Mouse (Mus musculus) intestine, embryonic 14.5 days (tissue): ENCODE results near the gene Arhgap11a. TPM values are rescaled to one million over a fixed set of nuclear protein-coding genes. Genes with fewer than 3 reads are reported as not detected.

Experiments used
- ATAC-seq: fragments of 200-750 bp; cut with Nextera tagmentation; replicated peaks from 2 replicates; pipeline ENCODE4 v1.8.0; 2017; ENCODE audit warnings: low read depth, moderate number of reproducible peaks, moderate TSS enrichment, moderate library complexity; ENCODE audit not compliant: low FRiP score, low TSS enrichment
- DNase-seq: peaks from one replicate; pipeline ENCODE4 v3.0.0-alpha.2; 2018; ENCODE audit warnings: low spot score
- H3K27ac ChIP-seq: fragments of 300-500 bp; sonication (generic); 2 replicates; pipeline ENCODE4 v1.5.1; 2014; ENCODE audit warnings: low read depth, mild to moderate bottlenecking, control low read depth
- H3K27me3 ChIP-seq: fragments of 300-500 bp; sonication (generic); replicated peaks from 2 replicates; pipeline ENCODE4 v1.6.1; 2014; ENCODE audit warnings: low read length, control low read depth; ENCODE audit not compliant: control insufficient read depth, insufficient read depth
- H3K36me3 ChIP-seq: fragments of 300-500 bp; sonication (generic); 2 replicates; pipeline ENCODE4 v1.6.1; 2014; ENCODE audit warnings: low read length, control low read depth; ENCODE audit not compliant: control insufficient read depth, insufficient read depth
- H3K4me1 ChIP-seq: fragments of 300-500 bp; sonication (generic); replicated peaks from 2 replicates; pipeline ENCODE4 v1.6.1; 2014; ENCODE audit warnings: low read length, control low read depth, mixed read lengths; ENCODE audit not compliant: control insufficient read depth, insufficient read depth
- H3K4me2 ChIP-seq: fragments of 300-500 bp; sonication (generic); 2 replicates; pipeline ENCODE4 v1.6.1; 2014; ENCODE audit warnings: low read length
- H3K4me3 ChIP-seq: fragments of 300-500 bp; sonication (generic); 2 replicates; pipeline ENCODE4 v1.5.1; 2014; ENCODE audit warnings: low read depth, low read length, control low read depth, mixed read lengths
- H3K9ac ChIP-seq: fragments of 300-500 bp; sonication (generic); 2 replicates; pipeline ENCODE4 v1.6.1; 2014; ENCODE audit warnings: mild to moderate bottlenecking, low read length
- H3K9me3 ChIP-seq: fragments of 300-500 bp; sonication (generic); 2 replicates; pipeline ENCODE4 v1.6.1; 2016; ENCODE audit warnings: low read length, control low read depth; ENCODE audit not compliant: control insufficient read depth
- WGBS: fragments of 180-500 bp; shearing (Covaris S2); extraction: QIAGEN DNeasy Blood & Tissue Kit; methylation state at CpG from one replicate; pipeline ENCODE4 v1.1.7; 2014; 5-methylcytosine and 5-hydroxymethylcytosine counted together
- polyA plus RNA-seq: library from polyadenylated mRNA; unstranded; fragments of >200 nt; fragmentation: Nextera tagmentation; extraction: Ambion mirVana; gene quantifications from 2 replicates; pipeline ENCODE4 v1.2.1, GENCODE M21; 2014

The Arhgap11a gene
- polyA plus RNA-seq, 1 experiment from 2014 or later: 5.2 TPM

- Histone ChIP-seq H3K4me3 (no peak overlapping the region), H3K9me3 (no peaks in the 10 kb centered on the region), H3K4me1 (no peaks in the 10 kb centered on the region), H3K9ac (no peak overlapping the region), H3K27ac (no peak overlapping the region), H3K36me3 (no peaks in the 10 kb centered on the region), H3K4me2 (no peak overlapping the region), H3K27me3 (no peaks in the 10 kb centered on the region)
- ATAC-seq (no peak), DNase-seq (no peak)
- 31% methylated on average over 1 of the region's 1 CpGs for WGBS
Observed at GRCm38 (mm10) chr2:113803753-113804152, 44.7 kb downstream of the Arhgap11a start.

- no peak overlapping the region for H3K4me3 ChIP-seq
- H3K4me2 ChIP-seq: no peak overlapping the region
- DNase-seq: no peak
- H3K9ac ChIP-seq: no peak overlapping the region
- H3K36me3 ChIP-seq: no peaks in the 10 kb centered on the region
- H3K27ac ChIP-seq: no peak overlapping the region
- H3K27me3 ChIP-seq: no peaks in the 10 kb centered on the region
- no peak for ATAC-seq
- 80% methylated on average over 5 of the region's 5 CpGs for WGBS
- H3K4me1 ChIP-seq: no peaks in the 10 kb centered on the region
- H3K9me3 ChIP-seq: no peaks in the 10 kb centered on the region
Observed at GRCm38 (mm10) chr2:113800846-113801245, 47.6 kb downstream of the Arhgap11a start.

- DNase-seq: no peak
- Histone ChIP-seq H3K27ac (no peak overlapping the region), H3K36me3 (no peaks in the 10 kb centered on the region), H3K4me2 (no peak overlapping the region), H3K4me3 (no peak overlapping the region), H3K9me3 (no peaks in the 10 kb centered on the region), H3K4me1 (no peaks in the 10 kb centered on the region), H3K9ac (no peak overlapping the region), H3K27me3 (no peaks in the 10 kb centered on the region)
- WGBS: 78% methylated on average over 13 of the region's 13 CpGs
- ATAC-seq: no peak
Observed at GRCm38 (mm10) chr2:113798605-113799004, 49.9 kb downstream of the Arhgap11a start.

GRCm38 (mm10) chr2:113795186-113795585, 53.3 kb downstream of the Arhgap11a start:
- Histone ChIP-seq H3K9ac (no peak overlapping the region), H3K36me3 (no peaks in the 10 kb centered on the region), H3K4me3 (no peak overlapping the region), H3K4me1 (no peaks in the 10 kb centered on the region), H3K9me3 (no peaks in the 10 kb centered on the region), H3K27me3 (no peaks in the 10 kb centered on the region), H3K4me2 (no peak overlapping the region), H3K27ac (no peak overlapping the region)
- 72% methylated on average over 4 of the region's 4 CpGs for WGBS
- ATAC-seq (no peak), DNase-seq (no peak)

- Histone ChIP-seq H3K4me3 (no peak overlapping the region), H3K9me3 (no peaks in the 10 kb centered on the region), H3K27ac (no peak overlapping the region), H3K4me1 (no peaks in the 10 kb centered on the region), H3K9ac (no peak overlapping the region), H3K27me3 (no peaks in the 10 kb centered on the region), H3K36me3 (no peaks in the 10 kb centered on the region), H3K4me2 (no peak overlapping the region)
- DNase-seq: no peak
- WGBS: 89% methylated on average over 3 of the region's 3 CpGs
- ATAC-seq: no peak
Observed at GRCm38 (mm10) chr2:113793521-113793920, 54.9 kb downstream of the Arhgap11a start.

- ATAC-seq: no peak
Observed at GRCm38 (mm10) chr2:113788821-113789387, 59.6 kb downstream of the Arhgap11a start.

GRCm38 (mm10) chr2:113787882-113788281, 60.6 kb downstream of the Arhgap11a start:
- Histone ChIP-seq H3K27ac (no peak overlapping the region), H3K9ac (no peak overlapping the region), H3K4me3 (no peak overlapping the region), H3K4me2 (no peak overlapping the region), H3K4me1 (no peaks in the 10 kb centered on the region), H3K36me3 (no peaks in the 10 kb centered on the region), H3K27me3 (no peaks in the 10 kb centered on the region), H3K9me3 (no peaks in the 10 kb centered on the region)
- no peak for DNase-seq
- 87% methylated on average over 4 of the region's 4 CpGs for WGBS
- no peak for ATAC-seq

More at GRCm38 (mm10) chr2:113788821-113789387, 59.6 kb downstream of the Arhgap11a start:
- no peak for DNase-seq
- Histone ChIP-seq H3K4me3 (no peak overlapping the region), H3K36me3 (no peaks in the 10 kb centered on the region), H3K4me2 (no peak overlapping the region), H3K4me1 (no peaks in the 10 kb centered on the region), H3K9ac (no peak overlapping the region), H3K27me3 (no peaks in the 10 kb centered on the region), H3K9me3 (no peaks in the 10 kb centered on the region), H3K27ac (no peak overlapping the region)
- WGBS: 90% methylated on average over 4 of the region's 4 CpGs

GRCm38 (mm10) chr2:113784851-113785250, 63.6 kb downstream of the Arhgap11a start:
- Histone ChIP-seq H3K27ac (no peak overlapping the region), H3K4me1 (no peaks in the 10 kb centered on the region), H3K4me3 (no peak overlapping the region), H3K36me3 (no peaks in the 10 kb centered on the region), H3K4me2 (no peak overlapping the region), H3K27me3 (no peaks in the 10 kb centered on the region), H3K9ac (no peak overlapping the region), H3K9me3 (no peaks in the 10 kb centered on the region)
- 16% methylated on average over 3 of the region's 3 CpGs for WGBS
- DNase-seq (no peak), ATAC-seq (no peak)

GRCm38 (mm10) chr2:113781521-113781920, 66.9 kb downstream of the Arhgap11a start:
- H3K9ac ChIP-seq: no peak overlapping the region
- H3K4me3 ChIP-seq: no peak overlapping the region
- no peak overlapping the region for H3K27ac ChIP-seq
- no peaks in the 10 kb centered on the region for H3K4me1 ChIP-seq
- DNase-seq: no peak
- no peaks in the 10 kb centered on the region for H3K27me3 ChIP-seq
- no peak overlapping the region for H3K4me2 ChIP-seq
- H3K9me3 ChIP-seq: no peaks in the 10 kb centered on the region
- WGBS: 61% methylated on average over 4 of the region's 4 CpGs
- no peak for ATAC-seq
- H3K36me3 ChIP-seq: no peaks in the 10 kb centered on the region
